Mouse (Mus musculus) thymus, adult 2 months (tissue): Measurements from ENCODE around the gene Paf1.

Experiments used
- CTCF ChIP-seq: fragments of 200-500 bp; IDR thresholded peaks from 2 replicates; pipeline ENCODE4 v1.5.1; 2012; ENCODE audit warnings: mild to moderate bottlenecking, control low read depth, low read length, moderate library complexity, borderline replicate concordance; ENCODE audit not compliant: control insufficient read depth, poor library complexity, insufficient read depth; ENCODE audit errors: extremely low read depth
- POLR2A ChIP-seq: fragments of 200-500 bp; IDR thresholded peaks from 2 replicates; pipeline ENCODE4 v1.6.1; 2012; ENCODE audit warnings: mild to moderate bottlenecking, low read length, control low read depth, moderate library complexity; ENCODE audit not compliant: control insufficient read depth, poor library complexity, insufficient read depth; ENCODE audit errors: extremely low read depth

DNA sequence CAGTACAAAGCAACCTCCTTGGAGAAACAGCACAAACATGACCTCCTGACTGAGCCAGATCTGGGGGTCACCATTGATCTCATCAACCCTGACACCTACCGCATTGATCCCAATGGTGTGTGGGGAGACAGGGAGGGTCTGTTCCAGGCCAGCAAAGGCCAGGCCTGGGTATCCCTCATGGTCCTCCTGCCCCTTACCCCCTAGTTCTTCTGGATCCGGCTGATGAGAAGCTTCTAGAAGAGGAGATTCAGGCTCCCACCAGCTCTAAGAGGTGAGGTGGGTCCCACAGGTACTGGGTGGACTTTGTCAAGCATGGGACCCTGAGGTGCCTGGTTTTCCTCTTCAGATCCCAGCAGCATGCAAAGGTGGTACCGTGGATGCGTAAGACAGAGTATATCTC lies 2.7 kb downstream of the Paf1 start:
- no peak for TF ChIP-seq CTCF
- no peak for TF ChIP-seq POLR2A
